Mouse (Mus musculus) embryonic fibroblast, embryonic 13.5 days (primary cell): ENCODE data around the gene Homer3.

Source experiments
- CTCF ChIP-seq: IDR thresholded peaks from 2 replicates; pipeline ENCODE4 v1.5.1; 2011; ENCODE audit warnings: mild to moderate bottlenecking, control low read depth, low read length, moderate library complexity, borderline replicate concordance; ENCODE audit not compliant: insufficient read depth
- POLR2A ChIP-seq: IDR thresholded peaks from 2 replicates; pipeline ENCODE4 v1.6.1; 2011; ENCODE audit warnings: low read depth, mild to moderate bottlenecking, control low read depth, low read length, moderate library complexity

DNA sequence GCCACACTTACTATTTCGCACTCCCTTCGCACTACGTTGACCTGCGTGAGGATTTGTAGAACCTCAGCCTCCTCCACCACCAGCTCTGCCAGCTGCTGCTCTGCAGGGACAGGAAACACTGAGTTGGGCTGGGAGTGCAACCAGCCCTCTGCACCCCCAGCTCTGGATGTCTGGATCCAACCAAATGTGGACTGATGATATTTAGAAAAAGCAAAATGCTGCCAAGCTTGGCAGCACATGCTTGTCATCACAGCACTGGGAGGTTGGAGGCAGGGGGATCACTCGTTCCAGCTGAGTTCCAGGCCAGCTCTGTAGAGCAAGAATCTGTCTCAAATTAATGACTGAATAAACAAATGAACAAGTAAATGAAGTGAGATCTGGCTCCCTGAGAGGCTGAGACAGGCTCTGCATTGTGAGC is 11.4 kb downstream of the Homer3 start:
- TF ChIP-seq CTCF, result no peak
- peak; percentile 27; the same call in 1 of the 2 replicates for TF ChIP-seq POLR2A
